Mouse (Mus musculus) stomach, embryonic 14.5 days (tissue): Measurements from ENCODE around the gene Utp18. TPM values are rescaled to one million over a fixed set of nuclear protein-coding genes. Genes with fewer than 3 reads are reported as not detected.

Source experiments
- ATAC-seq: fragments of 200-750 bp; cut with Nextera tagmentation; 2 replicates; pipeline ENCODE4 v1.8.0; 2017; ENCODE audit warnings: low read depth, moderate TSS enrichment; ENCODE audit not compliant: insufficient number of reproducible peaks, insufficient read depth, low FRiP score
- H3K27ac ChIP-seq: fragments of 300-500 bp; sonication (generic); 2 replicates; pipeline ENCODE4 v1.5.1; 2014; ENCODE audit warnings: mild to moderate bottlenecking, low read length, moderate library complexity, mixed read lengths
- H3K27me3 ChIP-seq: fragments of 300-500 bp; sonication (generic); 2 replicates; pipeline ENCODE4 v1.6.1; 2014; ENCODE audit warnings: low read length, control low read depth, mixed read lengths; ENCODE audit not compliant: control insufficient read depth, insufficient read depth
- H3K36me3 ChIP-seq: fragments of 300-500 bp; sonication (generic); 2 replicates; pipeline ENCODE4 v1.6.1; 2014; ENCODE audit warnings: mild to moderate bottlenecking, control low read depth, low read length, moderate library complexity, mixed read lengths; ENCODE audit not compliant: control insufficient read depth, insufficient read depth
- H3K4me1 ChIP-seq: fragments of 300-500 bp; sonication (generic); 2 replicates; pipeline ENCODE4 v1.6.1; 2014; ENCODE audit warnings: low read length, control low read depth, mixed read lengths; ENCODE audit not compliant: control insufficient read depth, insufficient read depth
- H3K4me2 ChIP-seq: fragments of 300-500 bp; sonication (generic); replicated peaks from 2 replicates; pipeline ENCODE4 v1.6.1; 2014; ENCODE audit warnings: low read depth, low read length, control low read depth
- H3K4me3 ChIP-seq: fragments of 300-500 bp; sonication (generic); 2 replicates; pipeline ENCODE4 v1.5.1; 2014; ENCODE audit warnings: low read depth, low read length, control low read depth
- H3K9ac ChIP-seq: fragments of 300-500 bp; sonication (generic); replicated peaks from 2 replicates; pipeline ENCODE4 v1.6.1; 2014; ENCODE audit warnings: low read depth, mild to moderate bottlenecking, control low read depth, low read length, moderate library complexity, mixed read lengths
- H3K9me3 ChIP-seq: fragments of 300-500 bp; sonication (generic); 2 replicates; pipeline ENCODE4 v1.6.1; 2016; ENCODE audit warnings: low read depth, low read length, control low read depth; ENCODE audit not compliant: control insufficient read depth
- WGBS: fragments of 180-500 bp; shearing (Covaris S2); extraction: QIAGEN DNeasy Blood & Tissue Kit; methylation state at CpG from one replicate; pipeline ENCODE4 v1.1.7; 2014; 5-methylcytosine and 5-hydroxymethylcytosine counted together
- polyA plus RNA-seq: library from polyadenylated mRNA; unstranded; fragments of >200 nt; fragmentation: Nextera tagmentation; extraction: Ambion mirVana; gene quantifications from 2 replicates; pipeline ENCODE4 v1.2.1, GENCODE M21; 2014

Utp18 gene
- polyA plus RNA-seq, 1 experiment from 2014 or later, result 24.9 TPM

- no peaks in the 10 kb centered on the region for H3K9me3 ChIP-seq
- WGBS, result 6% methylated on average over 6 of the region's 6 CpGs
- no peaks in the 10 kb centered on the region for H3K4me1 ChIP-seq
- no peak overlapping the region for H3K4me2 ChIP-seq
- H3K27ac ChIP-seq, result no peak overlapping the region
- H3K36me3 ChIP-seq, result peaks cover 8% of the 10 kb centered on the region; the same call in 1 of the 2 replicates
- no peaks in the 10 kb centered on the region for H3K27me3 ChIP-seq
- H3K9ac ChIP-seq, result no peak overlapping the region
- no peak for ATAC-seq
- H3K4me3 ChIP-seq, result no peak overlapping the region
Observed at GRCm38 (mm10) chr11:93856284-93856955, 29.1 kb downstream of the Utp18 start.

GRCm38 (mm10) chr11:93852546-93852945 lies 33.0 kb downstream of the Utp18 start:
- no peak for ATAC-seq
- WGBS, result 83% methylated on average over 3 of the region's 3 CpGs

GRCm38 (mm10) chr11:93847342-93847741 lies 38.2 kb downstream of the Utp18 start:
- Histone ChIP-seq H3K4me3 (no peak overlapping the region), H3K4me1 (no peaks in the 10 kb centered on the region), H3K4me2 (no peak overlapping the region), H3K36me3 (no peaks in the 10 kb centered on the region), H3K9ac (no peak overlapping the region), H3K27ac (no peak overlapping the region), H3K27me3 (no peaks in the 10 kb centered on the region), H3K9me3 (no peaks in the 10 kb centered on the region)
- no peak for ATAC-seq
- 62% methylated on average over 2 of the region's 2 CpGs for WGBS

More at GRCm38 (mm10) chr11:93852546-93852945, 33.0 kb downstream of the Utp18 start:
- Histone ChIP-seq H3K27ac (no peak overlapping the region), H3K27me3 (no peaks in the 10 kb centered on the region), H3K4me2 (no peak overlapping the region), H3K36me3 (no peaks in the 10 kb centered on the region), H3K4me1 (no peaks in the 10 kb centered on the region), H3K9ac (no peak overlapping the region), H3K9me3 (no peaks in the 10 kb centered on the region), H3K4me3 (no peak overlapping the region)

GRCm38 (mm10) chr11:93835800-93836199 lies 49.8 kb downstream of the Utp18 start:
- Histone ChIP-seq H3K9ac (no peak overlapping the region), H3K27me3 (no peaks in the 10 kb centered on the region), H3K9me3 (no peaks in the 10 kb centered on the region), H3K36me3 (no peaks in the 10 kb centered on the region), H3K4me2 (no peak overlapping the region), H3K4me3 (no peak overlapping the region), H3K27ac (no peak overlapping the region), H3K4me1 (no peaks in the 10 kb centered on the region)
- WGBS, result 56% methylated on average over 2 of the region's 2 CpGs
- no peak for ATAC-seq

- H3K36me3 ChIP-seq, result no peaks in the 10 kb centered on the region
- no peak overlapping the region for H3K27ac ChIP-seq
- no peak overlapping the region for H3K9ac ChIP-seq
- no peaks in the 10 kb centered on the region for H3K9me3 ChIP-seq
- no peaks in the 10 kb centered on the region for H3K4me1 ChIP-seq
- no peaks in the 10 kb centered on the region for H3K27me3 ChIP-seq
- H3K4me2 ChIP-seq, result no peak overlapping the region
- no peak overlapping the region for H3K4me3 ChIP-seq
- whole genome bisulfite sequencing, result 93% methylated on average over 8 of the region's 8 CpGs
- ATAC-seq, result 0 out of 2 replicates have a peak, but pooled peaks have one; percentile 33
Observed at GRCm38 (mm10) chr11:93829971-93830370, 55.6 kb downstream of the Utp18 start.

GRCm38 (mm10) chr11:93829327-93829679 lies 56.3 kb downstream of the Utp18 start:
- ATAC-seq, result no peak
- H3K4me1 ChIP-seq, result no peaks in the 10 kb centered on the region
- H3K27me3 ChIP-seq, result no peaks in the 10 kb centered on the region
- H3K36me3 ChIP-seq, result no peaks in the 10 kb centered on the region
- no peak overlapping the region for H3K9ac ChIP-seq
- H3K4me3 ChIP-seq, result no peak overlapping the region
- H3K27ac ChIP-seq, result no peak overlapping the region
- no peaks in the 10 kb centered on the region for H3K9me3 ChIP-seq
- 78% methylated on average over 6 of the region's 6 CpGs for WGBS
- H3K4me2 ChIP-seq, result no peak overlapping the region

- H3K4me1 ChIP-seq, result no peaks in the 10 kb centered on the region
- H3K27ac ChIP-seq, result no peak overlapping the region
- WGBS, result 79% methylated on average over 14 of the region's 14 CpGs
- H3K4me2 ChIP-seq, result no peak overlapping the region
- H3K27me3 ChIP-seq, result no peaks in the 10 kb centered on the region
- no peak for ATAC-seq
- H3K9ac ChIP-seq, result no peak overlapping the region
- no peaks in the 10 kb centered on the region for H3K9me3 ChIP-seq
- H3K36me3 ChIP-seq, result no peaks in the 10 kb centered on the region
- no peak overlapping the region for H3K4me3 ChIP-seq
Observed at GRCm38 (mm10) chr11:93828619-93829326, 56.8 kb downstream of the Utp18 start.

- Histone ChIP-seq H3K36me3 (no peaks in the 10 kb centered on the region), H3K9me3 (no peaks in the 10 kb centered on the region), H3K27me3 (no peaks in the 10 kb centered on the region), H3K4me2 (no peak overlapping the region), H3K27ac (no peak overlapping the region), H3K4me1 (no peaks in the 10 kb centered on the region), H3K4me3 (no peak overlapping the region), H3K9ac (no peak overlapping the region)
- whole genome bisulfite sequencing, result 67% methylated on average over 2 of the region's 2 CpGs
- no peak for ATAC-seq
Observed at GRCm38 (mm10) chr11:93822261-93822660, 63.3 kb downstream of the Utp18 start.
